7 mouse cellular contexts compared by ENCODE assay signal in genomic region chr6:147954967-147955830, GRCm38 (mm10).
A peak's percentile ranks its signal among the peaks of the same experiment; 100 is the strongest.
DNase-seq lines count a peak whose midpoint lies in the region; ATAC-seq and TF ChIP-seq lines count a peak whose summit lies in the region.

No protein-coding gene starts in this region.

- no peaks in the 10 kb centered on the region for H3K27me3 ChIP-seq in limb, embryonic 14.5 days (ENCODE audit: control insufficient read depth, insufficient read depth, low read length)
- no peaks in the 10 kb centered on the region for H3K27me3 ChIP-seq in limb, embryonic 10.5 days (ENCODE audit: low read depth, poor library complexity, severe bottlenecking)
- no peaks in the 10 kb centered on the region for H3K27me3 ChIP-seq in intestine, embryonic 14.5 days (replicated peaks; ENCODE audit: control insufficient read depth, insufficient read depth, low read length)
- no peaks in the 10 kb centered on the region for H3K27me3 ChIP-seq in midbrain, embryonic 15.5 days (replicated peaks)
- no peaks in the 10 kb centered on the region for H3K27me3 ChIP-seq in thymus, adult 2 months (ENCODE audit: control insufficient read depth, insufficient read depth, low read length)

- H3K4me1 ChIP-seq in limb, embryonic 14.5 days (ENCODE audit: control insufficient read depth, insufficient read depth, low read length) = 0 out of 2 replicates have a peak, but pooled peaks cover 3% of the 10 kb centered on the region
- H3K4me1 ChIP-seq in limb, embryonic 10.5 days = peaks cover 4% of the 10 kb centered on the region; the same call in 1 of the 2 replicates
- H3K4me1 ChIP-seq in intestine, embryonic 14.5 days (replicated peaks; ENCODE audit: control insufficient read depth, insufficient read depth, low read length) = no peaks in the 10 kb centered on the region
- no peaks in the 10 kb centered on the region for H3K4me1 ChIP-seq in midbrain, embryonic 15.5 days
- H3K4me1 ChIP-seq in thymus, adult 2 months (replicated peaks; ENCODE audit: control insufficient read depth, insufficient read depth, low read length) = 0 out of 2 replicates have a peak, but pooled peaks cover 2% of the 10 kb centered on the region

- H3K4me2 ChIP-seq in limb, embryonic 14.5 days (replicated peaks; ENCODE audit: low read depth, low read length, severe bottlenecking) = no peak overlapping the region
- H3K4me2 ChIP-seq in intestine, embryonic 14.5 days (ENCODE audit: low read length) = no peak overlapping the region
- no peak overlapping the region for H3K4me2 ChIP-seq in midbrain, embryonic 15.5 days

- no peak for TF ChIP-seq CTCF in thymus, adult 2 months (IDR thresholded peaks at IDR 0.05; ENCODE audit: borderline replicate concordance, control insufficient read depth, extremely low read depth, insufficient read depth, low read length, poor library complexity)

- 62% methylated on average over 7 of the region's 7 CpGs for WGBS in limb, embryonic 14.5 days
- WGBS in limb, embryonic 10.5 days = 71% methylated on average over 7 of the region's 7 CpGs
- 52% methylated on average over 7 of the region's 7 CpGs for WGBS in intestine, embryonic 14.5 days
- 73% methylated on average over 7 of the region's 7 CpGs for WGBS in midbrain, embryonic 15.5 days
- 68% methylated on average over 7 of the region's 7 CpGs for WGBS in thymus, adult 2 months

- TF ChIP-seq POLR2A in limb, embryonic 14.5 days (IDR thresholded peaks at IDR 0.05; ENCODE audit: borderline replicate concordance, extremely low read depth, insufficient read depth, insufficient read length) = no peak
- TF ChIP-seq POLR2A in thymus, adult 2 months (IDR thresholded peaks at IDR 0.05; ENCODE audit: control insufficient read depth, extremely low read depth, insufficient read depth, low read length, poor library complexity) = no peak

- no peaks in the 10 kb centered on the region for H3K9me3 ChIP-seq in limb, embryonic 14.5 days (ENCODE audit: control insufficient read depth, low read length)
- H3K9me3 ChIP-seq in limb, embryonic 10.5 days (replicated peaks) = no peaks in the 10 kb centered on the region
- no peaks in the 10 kb centered on the region for H3K9me3 ChIP-seq in intestine, embryonic 14.5 days (ENCODE audit: control insufficient read depth, low read length)
- H3K9me3 ChIP-seq in midbrain, embryonic 15.5 days = no peaks in the 10 kb centered on the region

- H3K27ac ChIP-seq in limb, embryonic 14.5 days (replicated peaks; ENCODE audit: low read depth, low read length) = no peak overlapping the region
- H3K27ac ChIP-seq in limb, embryonic 10.5 days = no peak overlapping the region
- no peak overlapping the region for H3K27ac ChIP-seq in intestine, embryonic 14.5 days (ENCODE audit: low read depth)
- H3K27ac ChIP-seq in midbrain, embryonic 15.5 days = no peak overlapping the region
- no peak overlapping the region for H3K27ac ChIP-seq in thymus, adult 2 months (ENCODE audit: control insufficient read depth, insufficient read depth, low read length)

- peak; percentile 38; the same call in 1 of the 2 replicates for ATAC-seq in limb, embryonic 14.5 days (ENCODE audit: low FRiP score, low read depth)
- ATAC-seq in intestine, embryonic 14.5 days (replicated peaks; ENCODE audit: low FRiP score, low TSS enrichment, low read depth) = 0 out of 2 replicates have a peak, but pooled peaks have one; percentile 7
- peak; percentile 62 for ATAC-seq in midbrain, embryonic 15.5 days (replicated peaks)
- ATAC-seq in cerebellum, adult (ENCODE audit: insufficient number of reproducible peaks, low FRiP score, low TSS enrichment) = no peak

- DNase-seq in limb, embryonic 14.5 days (ENCODE audit: low spot score) = peak; percentile 50
- no peak for DNase-seq in limb, embryonic 10.5 days (ENCODE audit: low spot score)
- DNase-seq in adrenal gland, postnatal 10 days = peak; percentile 40
- no peak for DNase-seq in intestine, embryonic 14.5 days (ENCODE audit: low spot score)
- DNase-seq in thymus, adult 2 months = no peak

- H3K4me3 ChIP-seq in limb, embryonic 14.5 days (replicated peaks; ENCODE audit: low read length) = no peak overlapping the region
- H3K4me3 ChIP-seq in limb, embryonic 10.5 days = no peak overlapping the region
- H3K4me3 ChIP-seq in intestine, embryonic 14.5 days (ENCODE audit: low read depth, low read length) = no peak overlapping the region
- H3K4me3 ChIP-seq in midbrain, embryonic 15.5 days = no peak overlapping the region
- H3K4me3 ChIP-seq in thymus, adult 2 months (ENCODE audit: control insufficient read depth, insufficient read depth, low read length) = no peak overlapping the region

- no peaks in the 10 kb centered on the region for H3K36me3 ChIP-seq in limb, embryonic 14.5 days (ENCODE audit: control insufficient read depth, insufficient read depth, low read length)
- H3K36me3 ChIP-seq in limb, embryonic 10.5 days = no peaks in the 10 kb centered on the region
- no peaks in the 10 kb centered on the region for H3K36me3 ChIP-seq in intestine, embryonic 14.5 days (ENCODE audit: control insufficient read depth, insufficient read depth, low read length)
- H3K36me3 ChIP-seq in midbrain, embryonic 15.5 days (replicated peaks) = no peaks in the 10 kb centered on the region
- H3K36me3 ChIP-seq in thymus, adult 2 months (ENCODE audit: control insufficient read depth, insufficient read depth, low read length) = no peaks in the 10 kb centered on the region

- H3K9ac ChIP-seq in limb, embryonic 14.5 days (ENCODE audit: low read depth, low read length, severe bottlenecking) = no peak overlapping the region
- no peak overlapping the region for H3K9ac ChIP-seq in intestine, embryonic 14.5 days (ENCODE audit: low read length)
- H3K9ac ChIP-seq in midbrain, embryonic 15.5 days = no peak overlapping the region

Comparison
In these comparisons a context has a peak if more than half of its experiments do, and no peak if none do; other contexts are left out.
1. DNase-seq: peak in limb, embryonic 14.5 days (single experiment) and adrenal gland, postnatal 10 days (single experiment); none in limb, embryonic 10.5 days (single experiment), intestine, embryonic 14.5 days (single experiment) and thymus, adult 2 months (single experiment).